Mouse (Mus musculus): ENCODE data around the gene Pnkp.
A peak's percentile ranks its signal among the peaks of the same experiment; 100 is the strongest.

Pnkp gene

DNA sequence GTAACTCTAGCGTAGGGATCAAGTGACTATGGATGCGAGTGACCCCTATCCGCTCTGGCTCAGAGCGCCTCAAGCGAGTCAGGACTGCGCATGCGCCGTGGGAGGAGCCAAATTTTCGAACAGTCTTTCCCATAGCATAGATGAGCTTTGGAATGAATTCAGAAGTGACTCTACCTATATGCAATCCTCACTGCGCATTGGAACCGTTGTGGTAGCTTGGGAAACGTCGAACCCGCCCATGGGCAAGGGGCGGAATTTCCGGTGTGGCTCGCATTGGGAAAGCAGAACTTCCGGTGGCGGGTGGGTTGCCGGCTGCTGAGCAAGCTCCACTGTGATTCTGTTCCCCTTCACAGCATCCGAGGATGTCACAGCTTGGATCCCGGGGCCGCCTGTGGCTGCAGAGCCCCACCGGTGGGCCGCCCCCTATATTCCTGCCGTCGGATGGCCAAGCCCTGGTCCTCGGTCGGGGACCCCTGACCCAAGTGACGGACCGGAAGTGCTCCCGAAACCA lies at the start of gene Pnkp:
TSS of gene Pnkp (plus strand) at position 98 of the 511 bp plus-strand sequence.
- peak; percentile 93 for DNase-seq (ENCODE audit: low read depth, low spot score)

DNA sequence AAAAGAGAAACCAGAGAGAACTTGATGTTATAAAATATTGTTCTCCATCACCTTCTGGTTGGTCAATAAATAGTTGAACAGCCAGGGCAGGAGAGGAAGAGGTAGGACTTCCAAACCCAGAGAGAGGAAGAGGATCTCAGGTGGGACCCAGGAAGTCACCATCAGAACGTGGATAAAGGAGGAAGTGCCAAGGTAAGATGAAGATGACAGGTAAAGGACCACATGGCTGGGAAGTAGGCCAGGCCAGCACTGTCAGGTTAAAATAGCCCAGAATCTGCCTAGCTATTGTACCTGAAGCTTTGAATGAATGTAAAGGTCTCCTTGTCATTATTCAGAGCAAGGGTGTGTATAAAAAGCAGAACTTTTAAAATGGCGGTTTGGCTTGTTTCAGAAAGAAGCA lies 48.0 kb upstream of the Pnkp start:
- DNase-seq (ENCODE audit: low read depth, low spot score) = no peak

DNA sequence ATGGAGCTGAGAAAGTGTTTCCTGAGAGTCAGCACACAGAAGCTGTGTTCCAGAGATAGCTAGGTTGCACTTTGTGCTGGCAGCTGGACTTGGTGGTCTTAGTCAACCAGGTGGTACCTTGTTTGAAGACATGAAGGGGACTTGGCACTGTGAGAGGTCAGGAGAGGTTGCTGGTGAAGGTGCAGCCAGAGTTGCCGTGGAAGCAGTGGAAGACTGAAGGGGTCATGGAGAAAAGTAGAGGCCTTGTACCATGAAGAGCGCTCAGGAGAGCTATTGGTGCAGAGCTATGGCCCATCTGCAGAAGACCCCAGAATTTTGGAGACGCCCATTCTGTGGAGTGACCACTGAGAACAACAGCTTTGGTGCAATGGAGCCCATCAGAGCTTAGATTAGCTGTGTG lies 47.5 kb upstream of the Pnkp start:
- DNase-seq (ENCODE audit: low read depth, low spot score) = no peak

DNA sequence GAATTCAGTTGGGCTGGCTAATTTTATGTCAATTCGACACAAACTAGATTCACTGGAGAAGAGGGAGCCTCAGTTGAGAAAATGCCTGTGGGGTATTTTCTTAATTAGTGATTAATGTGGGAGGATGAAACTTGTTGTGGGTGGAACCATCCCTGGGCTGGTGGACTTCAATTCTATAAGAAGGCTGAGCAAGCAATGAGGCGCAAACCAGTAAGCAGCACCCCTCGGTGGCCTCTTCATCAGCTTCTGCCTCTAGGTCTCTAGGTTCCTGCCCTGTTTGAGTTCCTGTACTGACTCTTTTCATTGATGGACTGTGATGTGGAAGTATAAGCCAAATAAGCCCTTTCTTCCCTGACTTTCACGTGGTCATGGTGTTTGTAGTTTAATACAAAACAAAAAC lies 46.6 kb upstream of the Pnkp start:
- no peak for DNase-seq (ENCODE audit: low read depth, low spot score)

DNA sequence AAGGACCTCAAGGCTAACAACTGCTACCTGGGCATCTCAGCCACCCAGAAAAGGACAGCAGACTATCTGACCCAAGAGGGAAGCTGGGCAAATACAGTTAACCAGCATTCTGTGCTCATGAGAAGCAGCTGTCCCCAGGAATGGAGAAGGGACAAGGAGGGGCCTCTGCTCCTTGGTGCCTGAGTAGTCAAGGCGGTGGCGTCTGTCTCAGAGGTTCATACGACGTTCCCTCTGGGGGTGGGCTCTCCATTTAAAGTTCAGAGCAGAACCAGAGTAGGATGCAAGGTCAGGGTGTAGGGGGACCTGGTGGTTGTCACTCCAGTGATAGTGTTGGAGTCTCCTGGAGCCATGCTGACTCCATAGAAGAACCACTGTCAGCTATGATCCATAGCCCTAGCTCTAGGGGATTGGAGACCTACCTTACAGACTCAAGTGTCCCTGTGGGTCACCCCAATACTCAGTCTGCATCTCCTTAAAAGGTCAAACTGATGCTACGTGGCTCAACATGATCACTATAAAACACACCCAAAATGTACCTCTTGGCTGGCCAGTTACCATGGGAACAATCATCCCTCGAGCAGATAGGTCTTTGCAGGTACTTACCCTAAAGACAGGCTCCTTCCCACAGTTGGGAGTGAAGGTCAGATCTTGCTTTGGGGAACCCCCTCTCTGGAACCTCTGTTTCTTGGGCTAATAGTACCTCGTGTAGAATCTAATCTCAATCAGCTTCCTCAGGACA lies 46.0 kb upstream of the Pnkp start:
- no peak for DNase-seq (ENCODE audit: low read depth, low spot score)

DNA sequence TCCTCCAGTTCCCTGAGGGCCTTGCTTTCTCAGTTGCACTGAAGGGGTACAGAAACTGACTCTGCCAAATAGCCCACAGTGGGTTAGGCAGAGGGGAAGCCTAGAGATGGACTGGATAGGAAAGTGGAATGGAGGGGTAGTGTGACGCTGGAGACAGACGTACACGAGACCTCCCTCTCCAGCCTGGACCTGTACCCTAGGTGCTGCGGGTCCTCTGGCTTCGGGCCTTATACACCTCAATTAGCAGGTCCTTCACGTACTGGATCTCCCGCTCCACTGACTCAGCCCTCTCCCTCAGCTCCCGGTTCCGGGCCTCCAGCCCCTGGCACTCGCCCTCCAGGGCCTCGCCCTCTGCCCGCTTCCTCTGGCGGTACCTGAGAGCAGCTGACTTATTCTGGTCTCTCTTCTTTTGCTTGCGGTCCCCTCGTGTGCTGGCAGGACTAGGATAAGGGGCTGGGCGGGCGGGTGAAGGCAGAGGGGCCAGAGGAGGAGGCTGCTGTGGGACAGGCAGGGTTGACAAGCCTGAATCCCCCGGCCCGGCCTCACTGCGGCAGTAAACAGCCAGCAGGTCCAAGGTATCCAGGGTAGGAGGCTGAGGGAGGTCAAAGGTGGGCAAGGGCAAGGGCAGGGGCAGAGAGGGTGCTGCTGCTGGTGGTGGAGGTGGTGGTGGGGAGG lies 44.2 kb upstream of the Pnkp start:
- no peak for DNase-seq (ENCODE audit: low read depth, low spot score)

DNA sequence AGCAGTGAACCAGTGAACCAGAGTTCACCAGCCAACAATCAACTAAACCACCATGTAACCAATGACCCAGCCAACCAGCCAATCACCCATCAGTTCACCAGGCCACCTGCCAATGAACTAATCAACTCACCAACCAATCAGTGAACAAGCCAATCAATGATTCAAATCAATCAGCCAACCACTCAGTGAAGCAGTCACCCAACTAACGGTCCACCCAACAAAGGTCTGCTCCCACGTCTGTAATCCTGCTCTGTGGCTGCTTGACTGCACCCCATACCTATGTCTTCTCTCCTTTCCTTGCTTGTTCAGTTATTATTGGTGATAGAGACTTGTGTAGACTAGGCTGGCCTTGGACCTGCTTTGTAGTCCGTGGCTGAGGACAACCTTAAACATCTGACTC lies 43.0 kb upstream of the Pnkp start:
- DNase-seq (ENCODE audit: low read depth, low spot score) = no peak

DNA sequence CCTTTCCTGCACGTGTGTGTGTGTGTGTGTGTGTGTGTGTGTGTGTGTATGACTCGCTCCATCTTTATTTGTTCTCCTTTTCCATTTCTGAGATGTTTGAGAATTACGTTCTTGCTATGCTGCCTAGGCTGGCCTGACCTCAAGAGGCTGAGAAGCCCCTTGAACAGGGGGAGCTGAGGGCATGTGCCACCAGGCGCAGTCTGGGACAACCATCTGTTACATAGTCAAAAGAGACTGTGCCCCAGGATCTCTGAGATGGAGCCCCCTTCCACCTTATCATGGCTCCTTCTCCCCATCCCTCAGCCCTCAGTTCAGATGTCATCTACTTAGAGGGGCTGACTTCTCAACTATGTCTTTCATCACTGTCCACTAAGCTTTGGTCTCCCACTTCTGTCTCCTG lies 42.5 kb upstream of the Pnkp start:
- no peak for DNase-seq (ENCODE audit: low read depth, low spot score)

DNA sequence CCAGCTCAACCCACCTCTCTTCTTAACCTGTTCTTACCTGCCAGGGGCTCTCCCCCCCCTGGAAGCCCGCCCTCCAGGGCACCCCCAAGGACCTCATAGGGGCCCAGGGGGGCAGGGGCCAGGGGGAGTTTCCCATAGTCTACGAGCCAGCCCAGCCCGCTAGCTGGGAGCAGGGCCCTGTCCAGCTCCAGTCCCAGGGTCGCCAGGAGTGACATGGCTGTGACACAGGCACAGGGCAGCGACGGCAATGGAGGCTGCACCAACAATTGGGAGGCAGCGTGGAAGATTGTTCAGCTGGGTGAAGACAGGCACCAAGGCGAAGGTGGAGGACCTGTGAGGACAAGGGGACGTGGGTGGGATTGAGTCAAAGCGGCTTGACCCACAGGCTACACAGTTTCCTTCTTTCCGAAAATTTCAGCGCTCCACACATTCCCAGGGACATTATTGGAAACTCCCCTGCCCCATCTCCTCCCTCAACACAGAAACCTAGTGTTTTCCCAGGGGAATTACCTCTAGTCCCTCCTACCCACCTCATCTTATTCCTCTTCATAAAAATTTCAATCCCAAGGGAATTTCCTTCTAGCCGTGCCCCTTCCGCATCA lies 41.9 kb upstream of the Pnkp start:
- no peak for DNase-seq (ENCODE audit: low read depth, low spot score)

DNA sequence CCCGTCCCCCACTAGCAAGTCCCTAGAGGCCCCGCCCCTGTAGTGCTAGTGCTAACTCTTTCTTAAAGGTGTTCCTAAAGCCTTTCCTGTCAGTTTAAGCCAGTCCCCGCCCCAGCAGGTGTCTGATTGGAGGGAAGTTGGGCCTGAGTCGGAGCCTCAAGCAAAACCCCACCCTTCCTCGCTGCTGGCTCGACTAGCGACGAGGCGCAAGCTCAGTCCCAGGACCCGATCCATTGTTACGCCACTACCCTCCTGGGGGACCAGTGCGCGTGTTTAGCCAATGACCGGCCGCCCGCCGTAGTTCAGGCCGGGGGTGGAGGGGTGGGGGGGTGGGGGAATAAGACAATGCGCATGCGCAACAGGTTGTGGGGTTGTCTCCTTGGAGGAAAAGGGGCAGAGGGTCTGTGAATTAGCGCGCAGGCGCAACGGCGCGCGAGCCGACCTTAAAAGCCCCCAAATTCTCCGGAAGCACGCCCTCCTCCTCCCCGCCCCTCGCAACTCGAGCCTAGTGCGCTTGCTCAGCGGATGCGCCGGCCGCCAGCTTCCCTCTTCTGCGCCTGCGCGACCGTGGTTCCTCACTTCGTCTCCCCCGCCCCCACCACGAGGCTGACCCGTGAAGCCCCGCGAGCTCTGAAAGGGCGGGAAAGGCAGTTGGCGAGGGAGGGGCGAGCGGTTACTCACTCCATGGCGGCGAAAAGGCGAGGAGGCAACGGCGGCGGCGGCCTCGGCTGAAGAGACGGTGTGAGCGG lies 41.0 kb upstream of the Pnkp start, which contains the start of the genes Nup62 and Il4i1:
TSS of gene Nup62 (plus strand) at position 368 of the 749 bp plus-strand sequence.
TSS of gene Il4i1 (plus strand) at position 667 of the 749 bp plus-strand sequence.
- peak; percentile 100 for DNase-seq (ENCODE audit: low read depth, low spot score)

DNA sequence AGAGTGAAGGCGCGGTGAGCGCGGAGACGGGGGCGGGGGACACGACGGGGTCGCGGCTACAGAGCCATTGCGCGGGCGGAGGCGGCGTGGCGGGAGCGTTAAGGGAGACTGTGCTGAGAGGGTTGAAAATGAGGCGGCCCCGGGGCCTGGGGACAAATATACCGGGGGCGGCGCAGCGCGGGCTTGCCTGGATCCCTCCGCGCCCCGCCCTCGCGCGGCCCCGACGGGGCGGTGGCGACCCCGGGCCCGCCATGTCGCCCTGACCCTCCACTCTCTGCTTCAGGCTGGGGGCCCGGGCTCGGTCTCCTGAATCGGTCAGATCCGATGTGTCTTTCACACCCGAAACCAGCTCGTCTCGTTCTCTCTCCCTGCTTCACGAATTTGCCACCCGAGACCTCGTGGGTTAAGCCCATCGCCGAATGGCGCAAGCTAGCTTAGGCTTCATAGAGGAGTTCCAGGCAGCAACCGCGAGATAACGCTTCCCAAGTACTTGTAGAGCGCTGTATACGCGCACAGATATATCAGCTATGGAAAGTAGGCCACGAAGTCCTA lies 40.4 kb upstream of the Pnkp start, which contains the start of gene Atf5:
TSS of gene Atf5 (minus strand) at position 189 of the 552 bp plus-strand sequence.
- DNase-seq (ENCODE audit: low read depth, low spot score) = peak; percentile 75

DNA sequence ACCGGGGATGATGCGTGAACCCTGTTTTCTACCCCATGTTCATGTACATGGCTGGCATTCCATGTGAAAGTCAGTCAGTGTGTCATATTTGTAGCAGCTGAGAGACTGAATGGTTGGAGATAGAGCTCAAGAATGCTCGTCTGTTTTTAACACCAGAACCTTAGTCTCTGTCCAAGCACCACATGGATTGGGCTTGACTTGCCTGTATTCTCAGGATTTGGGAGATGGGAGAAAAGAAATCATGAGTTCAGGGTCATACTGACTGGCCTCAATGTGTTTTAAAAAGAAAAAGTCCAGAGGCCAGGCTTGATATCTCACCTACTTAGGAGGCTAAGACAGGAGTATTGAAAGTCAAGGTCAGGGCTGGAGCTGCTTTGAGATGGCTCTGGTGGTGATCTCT lies 39.5 kb upstream of the Pnkp start:
- DNase-seq (ENCODE audit: low read depth, low spot score) = no peak

DNA sequence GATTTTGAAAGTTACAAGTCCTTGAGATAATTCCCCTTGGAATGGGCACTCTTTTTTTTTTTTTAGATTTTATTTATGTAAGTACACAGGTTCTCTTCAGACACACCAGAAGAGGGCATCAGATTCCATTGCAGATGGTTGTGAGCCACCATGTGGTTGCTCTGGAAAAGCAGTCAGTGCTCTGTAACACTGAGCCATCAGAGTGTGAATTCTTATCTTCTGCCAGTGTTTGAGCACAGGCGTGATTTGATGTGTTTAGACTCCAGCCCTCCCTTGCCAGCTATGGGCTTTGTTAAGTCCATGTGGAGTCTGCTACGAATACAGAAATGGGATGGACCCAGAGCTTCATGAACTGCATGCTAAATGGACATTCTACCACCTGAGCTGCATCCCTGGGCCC lies 38.8 kb upstream of the Pnkp start:
- DNase-seq (ENCODE audit: low read depth, low spot score) = peak; percentile 44

DNA sequence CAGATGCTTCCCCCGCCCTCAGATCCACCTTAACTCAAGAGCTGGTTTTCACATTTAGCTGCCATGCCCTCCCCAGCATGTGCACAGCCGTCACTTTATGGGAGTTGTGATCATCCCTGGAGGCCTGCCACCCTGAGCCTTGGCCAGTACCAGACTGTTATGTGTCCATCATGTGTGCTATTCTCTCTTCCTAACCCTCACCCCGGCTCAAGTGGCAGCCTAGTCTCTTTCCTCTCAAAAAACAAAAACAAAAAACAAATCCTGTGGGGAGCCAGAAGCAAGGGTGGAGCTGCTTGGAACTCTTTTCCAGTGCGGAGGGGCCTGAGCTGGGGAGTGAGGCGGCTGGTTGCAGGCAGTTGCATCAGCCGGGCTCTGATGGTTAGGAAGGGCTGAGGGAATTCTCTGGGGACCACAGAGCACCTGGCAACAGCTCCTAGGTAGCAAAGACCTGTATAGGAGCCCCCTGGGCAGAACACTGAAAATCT lies 38.1 kb upstream of the Pnkp start:
- peak; percentile 55 for DNase-seq (ENCODE audit: low read depth, low spot score)

DNA sequence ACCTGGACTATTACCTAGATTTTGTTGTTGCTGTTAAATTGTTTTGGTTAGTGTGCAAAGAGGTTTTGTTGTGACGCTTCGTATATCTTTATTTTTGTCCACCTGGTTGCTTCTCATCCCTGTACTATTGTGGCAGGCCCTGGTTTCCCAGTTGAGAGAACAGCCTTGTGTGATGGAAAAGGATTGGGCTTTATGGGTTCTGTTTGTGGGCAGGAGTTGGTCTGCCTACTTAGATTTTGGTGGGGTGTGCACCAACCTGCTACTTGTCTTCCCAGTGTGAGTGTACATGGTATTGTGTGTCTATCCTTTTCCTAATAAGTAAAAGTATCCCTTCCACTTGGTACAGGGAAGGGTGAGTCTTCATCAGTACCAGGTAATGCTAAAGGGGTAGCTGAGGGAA lies 37.5 kb upstream of the Pnkp start:
- DNase-seq (ENCODE audit: low read depth, low spot score) = no peak

DNA sequence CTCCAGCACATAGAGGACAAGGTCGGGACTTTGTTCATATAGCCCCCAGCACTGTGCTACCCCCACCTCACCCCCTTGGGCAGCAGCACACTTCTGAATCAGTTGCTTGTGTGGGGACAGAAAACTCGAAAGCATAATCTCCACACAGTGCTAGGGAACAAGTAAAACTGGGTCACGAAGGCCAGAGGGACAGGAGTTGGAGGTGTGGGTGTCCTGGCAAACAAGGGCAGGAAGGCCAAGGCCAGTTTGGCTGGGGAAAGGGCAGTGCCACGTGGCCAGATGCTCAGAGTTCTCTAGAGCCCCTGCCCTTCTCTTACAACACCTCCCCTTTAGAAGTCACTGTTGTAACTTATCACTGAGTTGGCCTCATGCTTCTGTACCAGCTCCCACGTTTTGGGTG lies 37.1 kb upstream of the Pnkp start:
- DNase-seq (ENCODE audit: low read depth, low spot score) = no peak

DNA sequence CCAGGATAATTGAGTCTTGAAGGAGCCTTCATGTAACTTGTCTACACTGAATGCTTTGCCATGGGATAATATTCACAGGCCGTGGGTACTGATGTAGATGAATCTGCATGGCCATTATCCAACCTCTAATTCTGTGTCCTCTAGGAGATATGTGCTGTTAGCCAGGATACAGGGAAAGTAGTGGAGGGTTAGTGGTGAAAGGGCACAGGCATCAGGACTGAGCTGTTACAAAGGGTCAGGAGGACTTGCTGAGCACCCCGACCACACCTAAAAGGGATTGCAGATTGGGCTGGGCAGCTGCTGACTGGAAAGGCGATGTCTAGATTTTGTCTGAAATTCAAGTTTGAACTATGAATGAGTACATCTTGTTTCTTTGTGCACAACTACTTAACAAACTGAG lies 36.4 kb upstream of the Pnkp start:
- DNase-seq (ENCODE audit: low read depth, low spot score) = no peak

DNA sequence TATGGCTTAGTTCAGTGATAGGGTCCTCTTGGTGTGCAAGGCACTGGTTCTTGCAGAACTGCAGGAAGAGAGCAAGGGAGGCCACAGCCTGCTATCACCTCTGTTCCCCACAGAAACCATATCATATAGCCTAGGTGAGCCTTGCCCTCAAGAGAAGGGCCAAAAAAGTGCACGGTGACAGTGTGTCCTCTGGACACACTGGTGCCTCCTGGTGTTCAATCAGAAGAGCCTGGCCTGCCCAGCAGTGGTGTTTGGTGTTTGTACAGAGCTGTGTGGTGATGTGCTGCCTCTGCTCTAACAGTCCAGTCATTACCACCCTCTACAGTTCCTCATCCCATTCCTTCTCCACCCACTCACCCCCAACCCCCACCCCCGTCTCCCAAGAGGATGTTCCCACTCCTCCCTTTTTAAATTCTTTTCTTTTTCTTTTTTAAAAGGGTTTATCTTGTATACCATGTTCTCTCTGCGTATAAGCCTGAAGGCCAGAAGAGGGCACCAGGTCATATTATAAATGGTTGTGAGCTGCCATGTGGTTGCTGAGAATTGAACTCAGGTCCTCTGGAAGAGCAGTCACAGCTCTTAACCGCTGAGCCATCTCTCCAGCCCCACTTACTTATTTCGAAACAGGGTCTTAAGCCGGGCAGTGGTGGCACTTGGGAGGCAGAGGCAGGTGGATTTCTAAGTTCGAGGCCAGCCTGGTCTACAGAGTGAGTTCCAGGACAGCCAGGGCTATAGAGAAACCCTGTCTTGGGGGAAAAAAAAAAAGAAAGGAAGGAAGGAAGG lies 35.1 kb upstream of the Pnkp start:
- DNase-seq (ENCODE audit: low read depth, low spot score) = peak; percentile 40

DNA sequence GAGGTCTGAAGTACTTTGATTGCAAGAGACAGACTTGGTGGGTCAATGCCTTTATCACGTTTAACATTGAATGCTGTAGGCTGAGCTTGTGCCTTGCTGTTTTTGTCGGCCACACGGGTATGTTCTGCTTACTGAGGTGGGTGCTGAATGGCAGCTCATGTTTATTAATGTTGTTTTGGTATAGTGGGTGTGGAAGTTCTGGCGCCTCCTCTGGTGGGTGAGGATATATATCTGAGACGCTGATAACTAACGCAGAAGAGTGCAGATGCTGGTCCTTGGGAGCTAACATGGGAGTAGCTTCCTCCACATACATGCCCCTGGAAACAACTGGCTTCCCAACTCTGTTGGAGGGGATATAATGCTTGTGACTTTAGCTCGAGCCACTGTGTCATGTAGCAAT lies 33.5 kb upstream of the Pnkp start:
- DNase-seq (ENCODE audit: low read depth, low spot score) = no peak

DNA sequence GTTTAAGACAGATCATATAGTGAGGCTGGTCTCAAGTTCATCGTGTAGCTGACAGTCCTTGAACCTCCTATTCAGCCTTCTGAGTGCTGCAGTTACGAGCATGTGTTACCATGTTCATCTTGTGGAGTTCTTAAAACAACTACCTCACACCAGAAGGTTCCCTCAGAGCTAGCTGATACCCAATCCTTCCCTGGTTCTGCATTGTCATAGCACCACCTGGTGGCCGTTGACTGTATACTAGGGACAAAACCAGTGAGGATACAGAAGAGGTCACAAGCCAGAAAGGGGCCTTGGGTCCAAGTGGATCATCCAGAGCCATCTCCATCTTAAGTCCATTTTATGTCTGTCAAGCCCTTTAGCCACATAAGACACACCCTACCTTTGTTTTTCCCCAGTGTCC lies 32.1 kb upstream of the Pnkp start:
- DNase-seq (ENCODE audit: low read depth, low spot score) = peak; percentile 62

DNA sequence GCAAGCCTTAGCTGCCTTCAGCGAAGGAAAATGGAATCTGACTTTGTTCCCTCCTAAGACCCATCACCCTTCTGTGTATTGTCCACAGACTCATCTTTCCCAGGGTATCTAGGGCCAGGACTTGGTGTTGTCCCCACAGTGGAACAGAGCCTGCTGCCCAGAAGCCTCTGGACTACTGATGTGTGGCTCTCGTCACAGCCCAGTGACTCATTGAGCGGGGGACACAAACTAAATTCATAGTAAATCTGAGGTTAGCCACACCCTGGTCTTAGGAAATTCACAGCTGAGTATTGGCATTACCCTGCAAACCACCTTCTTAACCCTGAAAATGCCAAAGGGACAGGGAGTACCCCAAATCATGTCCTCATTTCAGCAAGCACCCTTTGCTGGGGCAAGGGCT lies 30.2 kb upstream of the Pnkp start:
- DNase-seq (ENCODE audit: low read depth, low spot score) = no peak
